11 mouse cellular contexts compared by ENCODE assay signal in genomic region chr10:104455549-104456351, GRCm38 (mm10).
A peak's percentile ranks its signal among the peaks of the same experiment; 100 is the strongest.
DNase-seq lines count a peak whose midpoint lies in the region; ATAC-seq and TF ChIP-seq lines count a peak whose summit lies in the region.
"Had no signal": no experiment of that assay in that cellular context is flagged by ENCODE, and none has a peak within 500 bp of the region (broad histone marks: within the 10 kb centered on the region; RNA-seq: fewer than 3 reads in every experiment).

No protein-coding gene starts in this region.

- no peaks in the 10 kb centered on the region for H3K9me3 ChIP-seq in lung, embryonic 15.5 days
- H3K9me3 ChIP-seq in hindbrain, postnatal 0 days (ENCODE audit: low read length): no peaks in the 10 kb centered on the region
- no peaks in the 10 kb centered on the region for H3K9me3 ChIP-seq in stomach, postnatal 0 days (ENCODE audit: control insufficient read depth, low read length)
- H3K9me3 ChIP-seq: embryonic facial prominence, embryonic 15.5 days had no signal

- H3K4me3 ChIP-seq in lung, embryonic 15.5 days: no peak overlapping the region
- peak overlapping the region; percentile 35 for H3K4me3 ChIP-seq in hindbrain, postnatal 0 days (ENCODE audit: low read length)
- H3K4me3 ChIP-seq in stomach, postnatal 0 days (ENCODE audit: low read depth, low read length): no peak overlapping the region
- H3K4me3 ChIP-seq: embryonic facial prominence, embryonic 15.5 days had no signal

- no peak overlapping the region for H3K9ac ChIP-seq in lung, embryonic 15.5 days
- H3K9ac ChIP-seq in hindbrain, postnatal 0 days (replicated peaks; ENCODE audit: low read length): peak overlapping the region; percentile 40; the same call in 1 of the 2 replicates
- H3K9ac ChIP-seq in stomach, postnatal 0 days (ENCODE audit: low read length): no peak overlapping the region
- H3K9ac ChIP-seq: embryonic facial prominence, embryonic 15.5 days had no signal

- no peaks in the 10 kb centered on the region for H3K27me3 ChIP-seq in lung, embryonic 15.5 days
- no peaks in the 10 kb centered on the region for H3K27me3 ChIP-seq in hindbrain, postnatal 0 days (ENCODE audit: insufficient read depth, low read length)
- no peaks in the 10 kb centered on the region for H3K27me3 ChIP-seq in stomach, postnatal 0 days (ENCODE audit: control insufficient read depth, insufficient read depth, low read length)
- H3K27me3 ChIP-seq: embryonic facial prominence, embryonic 15.5 days had no signal

- no peak for TF ChIP-seq CTCF in hindbrain, postnatal 0 days (IDR thresholded peaks at IDR 0.05; ENCODE audit: low read depth)
- TF ChIP-seq CTCF in stomach, postnatal 0 days (IDR thresholded peaks at IDR 0.05; ENCODE audit: low read depth): no peak

- H3K4me2 ChIP-seq in lung, embryonic 15.5 days: peak overlapping the region; percentile 7; the same call in 1 of the 2 replicates
- peak overlapping the region; percentile 63 for H3K4me2 ChIP-seq in hindbrain, postnatal 0 days (ENCODE audit: low read depth, low read length)
- 0 out of 2 replicates have a peak overlapping the region, but pooled peaks have one; percentile 1 for H3K4me2 ChIP-seq in stomach, postnatal 0 days (replicated peaks; ENCODE audit: low read depth)
- H3K4me2 ChIP-seq: embryonic facial prominence, embryonic 15.5 days; liver, embryonic 11.5 days had no signal

- TF ChIP-seq EP300 in stomach, postnatal 0 days (optimal IDR thresholded peaks at IDR 0.05): no peak

- ATAC-seq in lung, embryonic 15.5 days (ENCODE audit: borderline replicate concordance, extremely low read depth, low FRiP score, low TSS enrichment): no peak
- ATAC-seq in hindbrain, postnatal 0 days: peak; percentile 53; the same call in 1 of the 2 replicates
- no peak for ATAC-seq in stomach, postnatal 0 days (ENCODE audit: low FRiP score, low TSS enrichment)
- no peak for ATAC-seq in inflammation-experienced regulatory T-cells, adult 6 months

- H3K36me3 ChIP-seq in lung, embryonic 15.5 days: no peaks in the 10 kb centered on the region
- H3K36me3 ChIP-seq in hindbrain, postnatal 0 days (ENCODE audit: insufficient read depth, low read length): no peaks in the 10 kb centered on the region
- no peaks in the 10 kb centered on the region for H3K36me3 ChIP-seq in stomach, postnatal 0 days (ENCODE audit: control insufficient read depth, insufficient read depth, low read length)
- H3K36me3 ChIP-seq: embryonic facial prominence, embryonic 15.5 days had no signal

- DNase-seq in frontal cortex, postnatal 36 days (ENCODE audit: low spot score in 2 of 2): peak; percentile 5 to 9
- no peak for DNase-seq in frontal cortex, postnatal 10 days (ENCODE audit: low spot score in 2 of 2)
- no peak for DNase-seq in lung, postnatal 25 days (ENCODE audit: low spot score)
- peak; percentile 38 for DNase-seq in hindbrain, postnatal 0 days (ENCODE audit: low spot score)
- no peak for DNase-seq in stomach, postnatal 0 days (ENCODE audit: low spot score)
- no peak for DNase-seq in testis, postnatal 14 days (ENCODE audit: low spot score)
- DNase-seq: adrenal gland, adult 8-10 months had no signal

- H3K27ac ChIP-seq in lung, embryonic 15.5 days: no peak overlapping the region
- H3K27ac ChIP-seq in hindbrain, postnatal 0 days: no peak overlapping the region
- H3K27ac ChIP-seq in stomach, postnatal 0 days (replicated peaks): no peak overlapping the region
- H3K27ac ChIP-seq: embryonic facial prominence, embryonic 15.5 days had no signal

- WGBS in lung, embryonic 15.5 days: 49% methylated on average over 14 of the region's 14 CpGs
- 25% methylated on average over 14 of the region's 14 CpGs for WGBS in hindbrain, postnatal 0 days
- WGBS in stomach, postnatal 0 days: 56% methylated on average over 14 of the region's 14 CpGs

- no peaks in the 10 kb centered on the region for H3K4me1 ChIP-seq in lung, embryonic 15.5 days
- no peaks in the 10 kb centered on the region for H3K4me1 ChIP-seq in hindbrain, postnatal 0 days (ENCODE audit: insufficient read depth, low read length)
- H3K4me1 ChIP-seq in stomach, postnatal 0 days (replicated peaks; ENCODE audit: control insufficient read depth, insufficient read depth): no peaks in the 10 kb centered on the region
- H3K4me1 ChIP-seq: embryonic facial prominence, embryonic 15.5 days had no signal

Comparison
In these comparisons a context has a peak if more than half of its experiments do, and no peak if none do; other contexts are left out.
1. DNase-seq: peak in frontal cortex, postnatal 36 days (2 of 2) and hindbrain, postnatal 0 days (single experiment); none in frontal cortex, postnatal 10 days (0 of 2), lung, postnatal 25 days (single experiment), stomach, postnatal 0 days (single experiment) and testis, postnatal 14 days (single experiment).
2. H3K4me2 ChIP-seq: peak in every context shown above with its lines; median percentile 63 in hindbrain, postnatal 0 days; 7 in lung, embryonic 15.5 days; 1 in stomach, postnatal 0 days.